Mouse (Mus musculus): Measurements from ENCODE around the gene Tm7sf2.
A peak's percentile ranks its signal among the peaks of the same experiment; 100 is the strongest.

The Tm7sf2 gene

GRCm38 (mm10) chr19:6069851-6070250 is 1.7 kb upstream of the Tm7sf2 start:
- no peak for DNase-seq (ENCODE audit: inconsistent ontology term)

GRCm38 (mm10) chr19:6068951-6069350 is 778 bp upstream of the Tm7sf2 start:
- DNase-seq (ENCODE audit: inconsistent ontology term), result no peak

- DNase-seq (ENCODE audit: inconsistent ontology term), result peak; percentile 66
Measured at GRCm38 (mm10) chr19:6067011-6067723, 1.0 kb downstream of the Tm7sf2 start.

GRCm38 (mm10) chr19:6066571-6066970 is 1.6 kb downstream of the Tm7sf2 start:
- DNase-seq (ENCODE audit: inconsistent ontology term), result no peak

GRCm38 (mm10) chr19:6063081-6063480 is 5.1 kb downstream of the Tm7sf2 start:
- no peak for DNase-seq (ENCODE audit: inconsistent ontology term)

- no peak for DNase-seq (ENCODE audit: inconsistent ontology term)
Measured at GRCm38 (mm10) chr19:6062418-6062817, 5.8 kb downstream of the Tm7sf2 start.

GRCm38 (mm10) chr19:6061641-6062302 is 6.4 kb downstream of the Tm7sf2 start:
- peak; percentile 49 for DNase-seq (ENCODE audit: inconsistent ontology term)

- peak; percentile 95 for DNase-seq (ENCODE audit: inconsistent ontology term)
Measured at GRCm38 (mm10) chr19:6061021-6061533, 7.1 kb downstream of the Tm7sf2 start, which contains the start of gene Znhit2. Znhit2 (plus strand) TSS chr19:6061192.

GRCm38 (mm10) chr19:6058966-6059365 is 9.2 kb downstream of the Tm7sf2 start:
- DNase-seq (ENCODE audit: inconsistent ontology term), result no peak

GRCm38 (mm10) chr19:6058513-6058912 is 9.7 kb downstream of the Tm7sf2 start:
- no peak for DNase-seq (ENCODE audit: inconsistent ontology term)

- peak; percentile 98 for DNase-seq (ENCODE audit: inconsistent ontology term)
Measured at GRCm38 (mm10) chr19:6057313-6058096, 10.7 kb downstream of the Tm7sf2 start, which contains the start of the genes Mrpl49 and Fau. Mrpl49 (minus strand) TSS chr19:6057785. Fau (plus strand) TSS chr19:6057844.

GRCm38 (mm10) chr19:6056696-6057095 is 11.5 kb downstream of the Tm7sf2 start:
- DNase-seq (ENCODE audit: inconsistent ontology term), result no peak

GRCm38 (mm10) chr19:6054296-6054695 is 13.9 kb downstream of the Tm7sf2 start:
- no peak for DNase-seq (ENCODE audit: inconsistent ontology term)

- DNase-seq (ENCODE audit: inconsistent ontology term), result no peak
Measured at GRCm38 (mm10) chr19:6052516-6052915, 15.7 kb downstream of the Tm7sf2 start.

GRCm38 (mm10) chr19:6048681-6049410 is 19.3 kb downstream of the Tm7sf2 start:
- no peak for DNase-seq (ENCODE audit: inconsistent ontology term)

- DNase-seq (ENCODE audit: inconsistent ontology term), result no peak
Measured at GRCm38 (mm10) chr19:6047899-6048166, 20.3 kb downstream of the Tm7sf2 start.

GRCm38 (mm10) chr19:6047154-6047898 is 20.8 kb downstream of the Tm7sf2 start:
- no peak for DNase-seq (ENCODE audit: inconsistent ontology term)

- DNase-seq (ENCODE audit: inconsistent ontology term), result peak; percentile 95
Measured at GRCm38 (mm10) chr19:6046294-6047153, 21.6 kb downstream of the Tm7sf2 start, which contains the start of gene Syvn1. Syvn1 (plus strand) TSS chr19:6046576.

GRCm38 (mm10) chr19:6045366-6046293 is 22.5 kb downstream of the Tm7sf2 start:
- DNase-seq (ENCODE audit: inconsistent ontology term), result no peak
